Mouse (Mus musculus) large intestine, adult 2 months (tissue): Measurements from ENCODE around the gene Hyal1. TPM values are rescaled to one million over a fixed set of nuclear protein-coding genes. Genes with fewer than 3 reads are reported as not detected.

Experiments used
- DNase-seq: peaks from one replicate; pipeline ENCODE4 v3.0.0-alpha.2; 2012; ENCODE audit warnings: low read depth, low spot score
- WGBS: fragments of 180-500 bp; shearing (Covaris S2); methylation state at CpG from one replicate; pipeline ENCODE4 v1.1.7; 2018; 5-methylcytosine and 5-hydroxymethylcytosine counted together
- polyA plus RNA-seq: library from polyadenylated mRNA; depleted of rRNA; stranded (reverse); fragments of >200 nt; gene quantifications from 2 replicates; pipeline ENCODE4 v1.2.3, GENCODE M21; 2012; rRNA removed

The Hyal1 gene
- polyA plus RNA-seq, 1 experiment = 1.7 TPM

GRCm38 (mm10) chr9:107629901-107630425 is 53.2 kb downstream of the Hyal1 start:
- WGBS = 18% methylated on average over 14 of the region's 14 CpGs
- DNase-seq = no peak

- no peak for DNase-seq
- WGBS = 41% methylated on average over 4 of the region's 4 CpGs
These were observed 53.8 kb downstream of the Hyal1 start for GRCm38 (mm10) chr9:107630576-107630975.

Other genes with a start within 250 kb of the Hyal1 start
- gene Hemk1, start 238.6 kb upstream of the Hyal1 start, polyA plus RNA-seq = 12.2 and 12.8 TPM in 2 replicates
- gene 6430571L13Rik, start 236.3 kb upstream of the Hyal1 start, polyA plus RNA-seq = 0.05 and 0.16 TPM in 2 replicates
- 2.2 and 4.1 TPM in 2 replicates for gene Cacna2d2, start 177.3 kb upstream of the Hyal1 start, polyA plus RNA-seq
- gene Tmem115, start 43.0 kb upstream of the Hyal1 start, polyA plus RNA-seq = 48.8 and 55.0 TPM in 2 replicates
- gene Cyb561d2, start 34.7 kb upstream of the Hyal1 start, polyA plus RNA-seq = 42.8 and 43.7 TPM in 2 replicates
- gene Nprl2, start 34.7 kb upstream of the Hyal1 start, polyA plus RNA-seq = 27.7 and 31.6 TPM in 2 replicates
- 0.29 and 0.40 TPM in 2 replicates for gene Zmynd10, start 29.6 kb upstream of the Hyal1 start, polyA plus RNA-seq
- gene Rassf1, start 25.4 kb upstream of the Hyal1 start, polyA plus RNA-seq = 28.6 and 37.1 TPM in 2 replicates
- 45.2 and 46.3 TPM in 2 replicates for gene Tusc2, start 13.7 kb upstream of the Hyal1 start, polyA plus RNA-seq
- gene Hyal2, start 9.0 kb upstream of the Hyal1 start, polyA plus RNA-seq = 76.1 and 127 TPM in 2 replicates
- 19.0 and 29.1 TPM in 2 replicates for gene Naa80, start 2.0 kb downstream of the Hyal1 start, polyA plus RNA-seq
- gene Hyal3, start 3.9 kb downstream of the Hyal1 start, polyA plus RNA-seq = 0.36 and 0.57 TPM in 2 replicates
- gene Ifrd2, start 10.7 kb downstream of the Hyal1 start, polyA plus RNA-seq = 60.1 and 74.4 TPM in 2 replicates
- gene Sema3b, start 32.3 kb downstream of the Hyal1 start, polyA plus RNA-seq = 38.6 and 47.6 TPM in 2 replicates
- 470 and 526 TPM in 2 replicates for gene Gnai2, start 58.4 kb downstream of the Hyal1 start, polyA plus RNA-seq
- 1.5 and 1.7 TPM in 2 replicates for gene Slc38a3, start 92.6 kb downstream of the Hyal1 start, polyA plus RNA-seq
- gene Gnat1, start 102.8 kb downstream of the Hyal1 start, polyA plus RNA-seq = 0.35 and 0.55 TPM in 2 replicates
- 14.1 and 20.1 TPM in 2 replicates for gene Sema3f, start 133.5 kb downstream of the Hyal1 start, polyA plus RNA-seq
- 37.9 and 62.1 TPM in 2 replicates for gene Rbm5, start 194.1 kb downstream of the Hyal1 start, polyA plus RNA-seq